9 mouse cellular contexts compared by ENCODE assay signal in genomic region chr12:11266282-11266985, GRCm38 (mm10). TPM values are rescaled to one million over a fixed set of nuclear protein-coding genes. Genes with fewer than 3 reads are reported as not detected.
DNase-seq lines count a peak whose midpoint lies in the region; ATAC-seq and TF ChIP-seq lines count a peak whose summit lies in the region.
"Had no signal": no experiment of that assay in that cellular context is flagged by ENCODE, and none has a peak within 500 bp of the region (broad histone marks: within the 10 kb centered on the region; RNA-seq: fewer than 3 reads in every experiment).

No protein-coding gene starts in this region.

- peak overlapping the region; percentile 66 for H3K27ac ChIP-seq in cerebellum, adult 2 months (ENCODE audit: insufficient read depth, low read length)
- H3K27ac ChIP-seq in limb, embryonic 14.5 days (replicated peaks; ENCODE audit: low read depth, low read length): peak overlapping the region; percentile 93
- H3K27ac ChIP-seq in midbrain, embryonic 15.5 days: peak overlapping the region; percentile 90

- DNase-seq in cerebellum, adult 2 months: no peak
- no peak for DNase-seq in cerebellum, adult 9-10 months
- DNase-seq in embryo, embryonic 10.5 days (ENCODE audit: low spot score): peak; percentile 63
- DNase-seq in limb, embryonic 14.5 days (ENCODE audit: low spot score): peak; percentile 34
- no peak for DNase-seq in urinary bladder, postnatal 10 days (ENCODE audit: low spot score)

- no peak for TF ChIP-seq CTCF in cerebellum, adult 2 months (IDR thresholded peaks at IDR 0.05; ENCODE audit: borderline replicate concordance, insufficient read depth, low read depth, low read length)
- TF ChIP-seq CTCF in C2C12 (IDR thresholded peaks at IDR 0.05; ENCODE audit: control insufficient read depth, insufficient read depth, insufficient read length): no peak

- H3K27me3 ChIP-seq in cerebellum, adult 2 months (ENCODE audit: control insufficient read depth, insufficient read depth, low read length): no peaks in the 10 kb centered on the region
- H3K27me3 ChIP-seq in C2C12 (ENCODE audit: control insufficient read depth, insufficient read depth, insufficient read length): no peaks in the 10 kb centered on the region
- no peaks in the 10 kb centered on the region for H3K27me3 ChIP-seq in limb, embryonic 14.5 days (ENCODE audit: control insufficient read depth, insufficient read depth, low read length)
- H3K27me3 ChIP-seq in midbrain, embryonic 15.5 days (replicated peaks): no peaks in the 10 kb centered on the region

- peaks cover 94% of the 10 kb centered on the region for H3K79me2 ChIP-seq in C2C12 (ENCODE audit: control insufficient read depth, insufficient read depth)

- H3K36me3 ChIP-seq in C2C12 (ENCODE audit: control insufficient read depth, insufficient read depth): peaks cover 30% of the 10 kb centered on the region
- H3K36me3 ChIP-seq in limb, embryonic 14.5 days (ENCODE audit: control insufficient read depth, insufficient read depth, low read length): no peaks in the 10 kb centered on the region
- H3K36me3 ChIP-seq in midbrain, embryonic 15.5 days (replicated peaks): no peaks in the 10 kb centered on the region

- TF ChIP-seq POLR2A in cerebellum, adult 2 months (IDR thresholded peaks at IDR 0.05; ENCODE audit: borderline replicate concordance, insufficient read depth, low read length): no peak
- no peak for TF ChIP-seq POLR2A in limb, embryonic 14.5 days (IDR thresholded peaks at IDR 0.05; ENCODE audit: borderline replicate concordance, extremely low read depth, insufficient read depth, insufficient read length)

- no peaks in the 10 kb centered on the region for H3K9me3 ChIP-seq in limb, embryonic 14.5 days (ENCODE audit: control insufficient read depth, low read length)
- no peaks in the 10 kb centered on the region for H3K9me3 ChIP-seq in midbrain, embryonic 15.5 days

- peaks cover 2% of the 10 kb centered on the region for H3K4me1 ChIP-seq in cerebellum, adult 2 months (ENCODE audit: control insufficient read depth, insufficient read depth, low read length)
- H3K4me1 ChIP-seq in limb, embryonic 14.5 days (ENCODE audit: control insufficient read depth, insufficient read depth, low read length): peaks cover 25% of the 10 kb centered on the region
- peaks cover 38% of the 10 kb centered on the region for H3K4me1 ChIP-seq in midbrain, embryonic 15.5 days

- H3K4me3 ChIP-seq in cerebellum, adult 2 months (replicated peaks; ENCODE audit: insufficient read depth, low read depth, low read length): peak overlapping the region; percentile 70
- peak overlapping the region; percentile 72 for H3K4me3 ChIP-seq in C2C12 (ENCODE audit: insufficient read depth, poor library complexity, severe bottlenecking)
- peak overlapping the region; percentile 86 for H3K4me3 ChIP-seq in limb, embryonic 14.5 days (replicated peaks; ENCODE audit: low read length)
- peak overlapping the region; percentile 93 for H3K4me3 ChIP-seq in midbrain, embryonic 15.5 days

- peak overlapping the region; percentile 82 for H3K4me2 ChIP-seq in limb, embryonic 14.5 days (replicated peaks; ENCODE audit: low read depth, low read length, severe bottlenecking)
- peak overlapping the region; percentile 98 for H3K4me2 ChIP-seq in midbrain, embryonic 15.5 days

- peak overlapping the region; percentile 78 for H3ac ChIP-seq in C2C12 (ENCODE audit: control insufficient read depth, insufficient read length, low read depth)

- peaks cover 84% of the 10 kb centered on the region for H3K79me3 ChIP-seq in C2C12 (ENCODE audit: low read depth)

- under 1% methylated on average over 51 of the region's 51 CpGs for whole genome bisulfite sequencing in cerebellum, adult 2 months
- under 1% methylated on average over 42 of the region's 51 CpGs for WGBS in limb, embryonic 14.5 days
- under 1% methylated on average over 51 of the region's 51 CpGs for WGBS in midbrain, embryonic 15.5 days

- peak; percentile 13; the same call in 1 of the 2 replicates for ATAC-seq in granulocyte monocyte progenitor cell, adult 5-6 weeks (replicated peaks; ENCODE audit: poor library complexity, severe bottlenecking)
- ATAC-seq in limb, embryonic 14.5 days (ENCODE audit: low FRiP score, low read depth): peak; percentile 55
- ATAC-seq in midbrain, embryonic 15.5 days (replicated peaks): peak; percentile 87

- H3K9ac ChIP-seq in limb, embryonic 14.5 days (ENCODE audit: low read depth, low read length, severe bottlenecking): peak overlapping the region; percentile 94
- peak overlapping the region; percentile 86 for H3K9ac ChIP-seq in midbrain, embryonic 15.5 days

TF ChIP-seq in C2C12, 6 proteins besides CTCF, POLR2A, EP300 and RAD21:
- TF ChIP-seq CEBPB (IDR thresholded peaks at IDR 0.05; ENCODE audit: low read depth) (no peak), MYOG (IDR thresholded peaks at IDR 0.05; ENCODE audit: control insufficient read depth, extremely low read depth, insufficient read length) (no peak), FOSL1 (IDR thresholded peaks at IDR 0.05; ENCODE audit: insufficient read depth, low read length, poor library complexity, severe bottlenecking) (no peak), MAX (IDR thresholded peaks at IDR 0.05) (no peak)

RNA-seq across cellular contexts. Expression of gene Smc6, which starts 0.7 kb away (rescaled TPM):
- 44.3 and 46.1 TPM in 2 replicates for polyA plus RNA-seq in cerebellum, adult 2 months (2012; rRNA removed)
- 15.2 TPM for polyA plus RNA-seq in C2C12 (2012; fragmentation: generic; extraction: Trizol)
- 72.0 and 77.1 TPM in 2 replicates for total RNA-seq in granulocyte monocyte progenitor cell, adult 5-6 weeks (2014; fragmentation: Nextera tagmentation)
- 91.5 and 124 TPM in 2 replicates for total RNA-seq in granulocyte monocyte progenitor cell, adult 5-6 weeks (2017)
- polyA plus RNA-seq in limb, embryonic 14.5 days (2012; rRNA removed): 40.6 and 71.8 TPM in 2 replicates
- polyA plus RNA-seq in limb, embryonic 14.5 days (2014; fragmentation: Nextera tagmentation; extraction: Ambion mirVana): 122 and 126 TPM in 2 replicates
- polyA plus RNA-seq in midbrain, embryonic 15.5 days (2015; fragmentation: Nextera tagmentation; extraction: Ambion mirVana): 90.0 and 107 TPM in 2 replicates

RNA-seq across cellular contexts. Expression of gene Gen1, which starts 0.8 kb away (rescaled TPM):
- 0.29 and 0.67 TPM in 2 replicates for polyA plus RNA-seq in cerebellum, adult 2 months (2012; rRNA removed)
- polyA plus RNA-seq in C2C12 (2012; fragmentation: generic; extraction: Trizol): 6.2 TPM
- total RNA-seq in granulocyte monocyte progenitor cell, adult 5-6 weeks (2014; fragmentation: Nextera tagmentation): 10.7 and 13.0 TPM in 2 replicates
- total RNA-seq in granulocyte monocyte progenitor cell, adult 5-6 weeks (2017): 20.8 and 20.9 TPM in 2 replicates
- polyA plus RNA-seq in limb, embryonic 14.5 days (2012; rRNA removed): 4.9 and 5.9 TPM in 2 replicates
- polyA plus RNA-seq in limb, embryonic 14.5 days (2014; fragmentation: Nextera tagmentation; extraction: Ambion mirVana): 7.0 and 8.3 TPM in 2 replicates
- polyA plus RNA-seq in midbrain, embryonic 15.5 days (2015; fragmentation: Nextera tagmentation; extraction: Ambion mirVana): 1.6 and 2.1 TPM in 2 replicates

RNA-seq across cellular contexts. Expression of gene Msgn1, which starts 57.7 kb away (rescaled TPM):
- polyA plus RNA-seq in cerebellum, adult 2 months (2012; rRNA removed): not detected in 2 replicates
- not detected for polyA plus RNA-seq in C2C12 (2012; fragmentation: generic; extraction: Trizol)
- total RNA-seq in granulocyte monocyte progenitor cell, adult 5-6 weeks (2014; fragmentation: Nextera tagmentation): not detected in 2 replicates
- total RNA-seq in granulocyte monocyte progenitor cell, adult 5-6 weeks (2017): not detected in 2 replicates
- polyA plus RNA-seq in limb, embryonic 14.5 days (2012; rRNA removed): 0.15 TPM in 1 of 2 replicates, not detected in the other
- not detected in 2 replicates for polyA plus RNA-seq in limb, embryonic 14.5 days (2014; fragmentation: Nextera tagmentation; extraction: Ambion mirVana)
- polyA plus RNA-seq in midbrain, embryonic 15.5 days (2015; fragmentation: Nextera tagmentation; extraction: Ambion mirVana): not detected in 2 replicates
- polyA plus RNA-seq: large intestine, adult 2 months had no signal

Comparison
In these comparisons a context has a peak if more than half of its experiments do, and no peak if none do; other contexts are left out.
1. DNase-seq: peak in embryo, embryonic 10.5 days (single experiment) and limb, embryonic 14.5 days (single experiment); none in cerebellum, adult 2 months (0 of 2), cerebellum, adult 9-10 months (single experiment) and urinary bladder, postnatal 10 days (single experiment).
2. ATAC-seq: peak in every context shown above with its lines; median percentile 87 in midbrain, embryonic 15.5 days; 55 in limb, embryonic 14.5 days; 13 in granulocyte monocyte progenitor cell, adult 5-6 weeks.
3. Peak in every context shown above with its lines, with median percentiles within 50 percentile points of each other: H3K27ac ChIP-seq and H3K4me3 ChIP-seq.